In genomic region chr9:57998032-57998659, GRCm38 (mm10) we compare ENCODE assay signal across 8 mouse cellular contexts. TPM values are rescaled to one million over a fixed set of nuclear protein-coding genes. Genes with fewer than 3 reads are reported as not detected.
DNase-seq lines count a peak whose midpoint lies in the region; ATAC-seq and TF ChIP-seq lines count a peak whose summit lies in the region.

No protein-coding gene starts in this region.

- ATAC-seq in limb, embryonic 15.5 days (ENCODE audit: insufficient number of reproducible peaks, low FRiP score, low TSS enrichment, low read depth): no peak
- ATAC-seq in midbrain, embryonic 16.5 days: peak; percentile 79
- ATAC-seq in stomach, embryonic 16.5 days (ENCODE audit: insufficient read depth, low FRiP score): peak; percentile 82

- no peaks in the 10 kb centered on the region for H3K27me3 ChIP-seq in kidney, adult 2 months (replicated peaks; ENCODE audit: control insufficient read depth, insufficient read depth, low read length)
- peaks cover 30% of the 10 kb centered on the region for H3K27me3 ChIP-seq in limb, embryonic 15.5 days
- peaks cover 7% of the 10 kb centered on the region for H3K27me3 ChIP-seq in midbrain, embryonic 16.5 days (ENCODE audit: control insufficient read depth, insufficient read depth, low read depth, low read length)
- H3K27me3 ChIP-seq in stomach, embryonic 16.5 days (ENCODE audit: control insufficient read depth, insufficient read depth, low read length): peaks cover 3% of the 10 kb centered on the region

- TF ChIP-seq POLR2A in kidney, adult 2 months (IDR thresholded peaks at IDR 0.05; ENCODE audit: low read depth, low read length): no peak

- H3K4me2 ChIP-seq in limb, embryonic 15.5 days: peak overlapping the region; percentile 39
- H3K4me2 ChIP-seq in midbrain, embryonic 16.5 days (ENCODE audit: low read length): peak overlapping the region; percentile 75
- peak overlapping the region; percentile 55 for H3K4me2 ChIP-seq in stomach, embryonic 16.5 days (ENCODE audit: low read depth, low read length)

- H3K4me1 ChIP-seq in kidney, adult 2 months (ENCODE audit: control insufficient read depth, insufficient read depth, low read length): 0 out of 2 replicates have a peak, but pooled peaks cover 3% of the 10 kb centered on the region
- peaks cover 26% of the 10 kb centered on the region for H3K4me1 ChIP-seq in limb, embryonic 15.5 days
- H3K4me1 ChIP-seq in midbrain, embryonic 16.5 days (ENCODE audit: control insufficient read depth, insufficient read depth, low read length): peaks cover 4% of the 10 kb centered on the region
- H3K4me1 ChIP-seq in stomach, embryonic 16.5 days (ENCODE audit: control insufficient read depth, insufficient read depth, low read length): peaks cover 6% of the 10 kb centered on the region; the same call in 1 of the 2 replicates

- H3K4me3 ChIP-seq in kidney, adult 2 months (ENCODE audit: insufficient read depth, low read depth, low read length): no peak overlapping the region; the same call in 1 of the 2 replicates
- H3K4me3 ChIP-seq in limb, embryonic 15.5 days: no peak overlapping the region
- peak overlapping the region; percentile 39 for H3K4me3 ChIP-seq in midbrain, embryonic 16.5 days (ENCODE audit: low read depth, low read length)
- peak overlapping the region; percentile 30 for H3K4me3 ChIP-seq in stomach, embryonic 16.5 days (replicated peaks; ENCODE audit: low read length)

- peak; percentile 10 for DNase-seq in spleen, adult 12 weeks (ENCODE audit: low spot score)
- DNase-seq in spleen, adult 18-20 months: no peak
- DNase-seq in cerebellum, postnatal 36 days: peak; percentile 79 to 80
- DNase-seq in heart, adult 9 months (ENCODE audit: low spot score in 2 of 2): peak; percentile 40 to 52
- DNase-seq in kidney, adult 2 months: peak; percentile 74

- H3K27ac ChIP-seq in kidney, adult 2 months (ENCODE audit: insufficient read depth, low read depth, low read length): no peak overlapping the region
- H3K27ac ChIP-seq in limb, embryonic 15.5 days: no peak overlapping the region
- H3K27ac ChIP-seq in midbrain, embryonic 16.5 days (ENCODE audit: low read length): 0 out of 2 replicates have a peak overlapping the region, but pooled peaks have one; percentile 35
- no peak overlapping the region for H3K27ac ChIP-seq in stomach, embryonic 16.5 days (ENCODE audit: low read length)

- TF ChIP-seq CTCF in kidney, adult 2 months (conservative IDR thresholded peaks at IDR 0.05; ENCODE audit: insufficient read depth, insufficient read length, low read depth, low read length): peak; percentile 76

- no peak overlapping the region for H3K9ac ChIP-seq in limb, embryonic 15.5 days
- H3K9ac ChIP-seq in midbrain, embryonic 16.5 days (ENCODE audit: low read depth, low read length): peak overlapping the region; percentile 52
- peak overlapping the region; percentile 32; the same call in 1 of the 2 replicates for H3K9ac ChIP-seq in stomach, embryonic 16.5 days (ENCODE audit: low read length)

- H3K9me3 ChIP-seq in limb, embryonic 15.5 days: no peaks in the 10 kb centered on the region
- no peaks in the 10 kb centered on the region for H3K9me3 ChIP-seq in midbrain, embryonic 16.5 days (replicated peaks; ENCODE audit: control insufficient read depth, low read length, poor library complexity, severe bottlenecking)
- no peaks in the 10 kb centered on the region for H3K9me3 ChIP-seq in stomach, embryonic 16.5 days (replicated peaks; ENCODE audit: control insufficient read depth, low read length)

- no peaks in the 10 kb centered on the region for H3K36me3 ChIP-seq in kidney, adult 2 months (ENCODE audit: control insufficient read depth, insufficient read depth, low read length)
- H3K36me3 ChIP-seq in limb, embryonic 15.5 days: no peaks in the 10 kb centered on the region
- H3K36me3 ChIP-seq in midbrain, embryonic 16.5 days (ENCODE audit: control insufficient read depth, insufficient read depth, low read length): no peaks in the 10 kb centered on the region
- H3K36me3 ChIP-seq in stomach, embryonic 16.5 days (ENCODE audit: control insufficient read depth, insufficient read depth, low read length): no peaks in the 10 kb centered on the region

- WGBS in kidney, adult 2 months: 6% methylated on average over 20 of the region's 20 CpGs
- WGBS in limb, embryonic 15.5 days: under 1% methylated on average over 20 of the region's 20 CpGs
- under 1% methylated on average over 20 of the region's 20 CpGs for WGBS in midbrain, embryonic 16.5 days
- under 1% methylated on average over 20 of the region's 20 CpGs for WGBS in stomach, embryonic 16.5 days

RNA-seq across cellular contexts. Expression of gene Cyp11a1, which starts 8.1 kb away (rescaled TPM):
- 0.16 and 5.1 TPM in 2 replicates for polyA plus RNA-seq in kidney, adult 2 months (2012; rRNA removed)
- 10.9 and 12.0 TPM in 2 replicates for polyA plus RNA-seq in limb, embryonic 15.5 days (2015; fragmentation: Nextera tagmentation; extraction: Ambion mirVana)
- polyA plus RNA-seq in midbrain, embryonic 16.5 days (2015; fragmentation: Nextera tagmentation; extraction: Ambion mirVana): 0.76 and 1.6 TPM in 2 replicates
- 1.5 and 7.6 TPM in 2 replicates for polyA plus RNA-seq in stomach, embryonic 16.5 days (2015; fragmentation: Nextera tagmentation; extraction: Ambion mirVana)

RNA-seq across cellular contexts. Expression of gene Sema7a, which starts 58.2 kb away (rescaled TPM):
- 9.4 and 9.6 TPM in 2 replicates for polyA plus RNA-seq in kidney, adult 2 months (2012; rRNA removed)
- 0.44 and 0.77 TPM in 2 replicates for polyA plus RNA-seq in limb, embryonic 15.5 days (2015; fragmentation: Nextera tagmentation; extraction: Ambion mirVana)
- 1.6 and 1.9 TPM in 2 replicates for polyA plus RNA-seq in midbrain, embryonic 16.5 days (2015; fragmentation: Nextera tagmentation; extraction: Ambion mirVana)
- polyA plus RNA-seq in stomach, embryonic 16.5 days (2015; fragmentation: Nextera tagmentation; extraction: Ambion mirVana): 0.34 and 0.65 TPM in 2 replicates

Comparison
In these comparisons a context has a peak if more than half of its experiments do, and no peak if none do; other contexts are left out.
1. DNase-seq: peak in spleen, adult 12 weeks (single experiment), cerebellum, postnatal 36 days (2 of 2), heart, adult 9 months (2 of 2) and kidney, adult 2 months (single experiment); none in spleen, adult 18-20 months (0 of 2).
2. H3K4me3 ChIP-seq: peak in midbrain, embryonic 16.5 days (single experiment) and stomach, embryonic 16.5 days (single experiment); none in kidney, adult 2 months (single experiment) and limb, embryonic 15.5 days (single experiment).
3. Peak in every context shown above with its lines, with median percentiles within 50 percentile points of each other: H3K4me2 ChIP-seq.